Mouse (Mus musculus): Measurements from ENCODE around the gene Crybb3. TPM values are rescaled to one million over a fixed set of nuclear protein-coding genes. Genes with fewer than 3 reads are reported as not detected.

The Crybb3 gene
- 0.69 and 1.1 TPM in 2 replicates for polyA plus RNA-seq (2015; fragmentation: Nextera tagmentation; extraction: Ambion mirVana)

- H3K27ac ChIP-seq (ENCODE audit: low read length): no peak within 1 kb of the TSS
- WGBS: 60% methylated on average over 8 of the region's 8 CpGs
- no peaks in the 10 kb centered on the region for H3K27me3 ChIP-seq (ENCODE audit: insufficient read depth, low read length)
- no peak within 1 kb of the TSS for H3K9ac ChIP-seq (replicated peaks; ENCODE audit: low read length)
- no peaks in the 10 kb centered on the region for H3K36me3 ChIP-seq (ENCODE audit: insufficient read depth, low read length)
- no peak within 1 kb of the TSS for H3K4me2 ChIP-seq (replicated peaks; ENCODE audit: low read depth, low read length)
- H3K4me3 ChIP-seq (ENCODE audit: low read length): no peak within 1 kb of the TSS
- 0 out of 2 replicates have a peak, but pooled peaks cover 5% of the 10 kb centered on the region for H3K9me3 ChIP-seq (ENCODE audit: low read length)
- ATAC-seq (ENCODE audit: low FRiP score, low TSS enrichment): peak; percentile 36; the same call in 1 of the 2 replicates
- H3K4me1 ChIP-seq (ENCODE audit: insufficient read depth, low read length): peaks cover 10% of the 10 kb centered on the region
These were observed at the start of gene Crybb3 for GRCm38 (mm10) chr5:113081439-113081838. Gene Crybb3, minus strand, starts transcription at chr5:113081584.

DNA sequence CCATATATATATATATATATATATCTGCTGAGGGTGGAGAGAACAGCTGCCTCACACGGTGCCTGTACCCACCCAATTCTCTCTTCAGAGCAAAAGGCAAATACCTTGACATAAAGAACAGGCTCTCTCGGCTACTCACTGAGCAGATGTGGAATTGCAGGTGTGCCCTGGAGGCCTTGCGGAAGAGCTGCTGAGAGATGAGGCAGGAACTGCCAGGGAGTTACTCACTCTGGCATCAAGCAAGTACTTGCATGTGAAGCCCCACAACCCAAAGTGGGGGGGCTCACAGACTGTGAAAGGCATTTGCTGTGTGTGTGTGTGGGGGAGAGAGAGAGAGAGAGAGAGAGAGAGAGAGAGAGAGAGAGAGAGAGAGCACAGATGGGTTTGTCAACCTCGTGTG is 47.0 kb upstream of the Crybb3 start:
- WGBS: 55% methylated on average over 4 of the region's 4 CpGs
- peaks cover 27% of the 10 kb centered on the region for H3K4me1 ChIP-seq (ENCODE audit: insufficient read depth, low read length)
- no peak overlapping the region for H3K4me3 ChIP-seq (ENCODE audit: low read length)
- no peak for ATAC-seq (ENCODE audit: low FRiP score, low TSS enrichment)
- H3K4me2 ChIP-seq (replicated peaks; ENCODE audit: low read depth, low read length): no peak overlapping the region
- H3K27me3 ChIP-seq (ENCODE audit: insufficient read depth, low read length): no peaks in the 10 kb centered on the region
- H3K9ac ChIP-seq (replicated peaks; ENCODE audit: low read length): no peak overlapping the region
- H3K36me3 ChIP-seq (ENCODE audit: insufficient read depth, low read length): no peaks in the 10 kb centered on the region
- no peaks in the 10 kb centered on the region for H3K9me3 ChIP-seq (ENCODE audit: low read length)
- H3K27ac ChIP-seq (ENCODE audit: low read length): no peak overlapping the region

DNA sequence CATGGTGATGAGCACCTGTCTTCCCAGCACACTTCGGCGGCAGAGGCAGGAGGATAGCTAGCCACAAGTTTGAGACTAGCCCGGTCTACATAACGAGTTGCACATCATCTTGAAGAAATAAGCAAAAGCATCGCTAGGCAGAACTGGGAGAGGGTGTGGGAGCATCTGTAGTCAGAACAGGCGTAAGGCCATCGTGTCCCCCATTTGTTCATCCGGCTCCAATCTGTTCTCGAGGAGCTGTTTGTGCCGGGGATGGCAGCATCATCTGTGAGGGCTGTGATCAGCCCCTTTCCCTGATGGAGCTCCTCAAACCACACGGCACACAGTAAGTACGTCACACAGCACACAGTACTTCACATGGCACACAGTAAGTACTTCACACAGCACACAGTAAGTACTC is 45.1 kb upstream of the Crybb3 start:
- ATAC-seq (ENCODE audit: low FRiP score, low TSS enrichment): no peak
- 88% methylated on average over 12 of the region's 12 CpGs for WGBS
- no peaks in the 10 kb centered on the region for H3K36me3 ChIP-seq (ENCODE audit: insufficient read depth, low read length)
- peaks cover 35% of the 10 kb centered on the region for H3K4me1 ChIP-seq (ENCODE audit: insufficient read depth, low read length)
- H3K9ac ChIP-seq (replicated peaks; ENCODE audit: low read length): no peak overlapping the region
- no peaks in the 10 kb centered on the region for H3K9me3 ChIP-seq (ENCODE audit: low read length)
- H3K4me2 ChIP-seq (replicated peaks; ENCODE audit: low read depth, low read length): no peak overlapping the region
- no peak overlapping the region for H3K27ac ChIP-seq (ENCODE audit: low read length)
- no peaks in the 10 kb centered on the region for H3K27me3 ChIP-seq (ENCODE audit: insufficient read depth, low read length)
- H3K4me3 ChIP-seq (ENCODE audit: low read length): no peak overlapping the region

DNA sequence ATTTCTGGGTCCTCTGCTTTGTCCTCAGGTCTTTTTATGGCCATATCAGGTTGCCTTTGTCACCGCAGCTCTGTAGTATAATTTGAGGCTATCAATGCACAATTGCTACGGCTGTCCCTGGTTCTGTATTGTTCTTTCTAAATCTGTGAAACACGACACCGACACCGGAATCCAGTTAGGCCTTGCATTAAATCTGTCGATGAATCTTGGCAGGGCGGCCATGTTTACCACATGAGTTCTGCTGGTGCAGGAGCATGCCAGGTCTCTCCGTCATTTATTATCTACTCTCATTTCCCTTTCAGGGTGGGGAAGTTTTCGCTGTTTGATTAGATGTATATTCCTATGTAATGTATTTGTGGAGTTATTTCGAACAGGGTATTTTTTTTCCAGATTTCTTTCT is 42.3 kb upstream of the Crybb3 start:
- Histone ChIP-seq H3K27ac (ENCODE audit: low read length) (no peak overlapping the region), H3K4me2 (replicated peaks; ENCODE audit: low read depth, low read length) (no peak overlapping the region), H3K9me3 (ENCODE audit: low read length) (no peaks in the 10 kb centered on the region), H3K36me3 (ENCODE audit: insufficient read depth, low read length) (no peaks in the 10 kb centered on the region), H3K4me1 (ENCODE audit: insufficient read depth, low read length) (peaks cover 57% of the 10 kb centered on the region), H3K9ac (replicated peaks; ENCODE audit: low read length) (no peak overlapping the region), H3K27me3 (ENCODE audit: insufficient read depth, low read length) (no peaks in the 10 kb centered on the region), H3K4me3 (ENCODE audit: low read length) (no peak overlapping the region)
- 47% methylated on average over 10 of the region's 10 CpGs for WGBS
- no peak for ATAC-seq (ENCODE audit: low FRiP score, low TSS enrichment)

- no peaks in the 10 kb centered on the region for H3K36me3 ChIP-seq (ENCODE audit: insufficient read depth, low read length)
- no peak overlapping the region for H3K4me3 ChIP-seq (ENCODE audit: low read length)
- H3K9ac ChIP-seq (replicated peaks; ENCODE audit: low read length): no peak overlapping the region
- H3K27me3 ChIP-seq (ENCODE audit: insufficient read depth, low read length): no peaks in the 10 kb centered on the region
- no peaks in the 10 kb centered on the region for H3K9me3 ChIP-seq (ENCODE audit: low read length)
- peaks cover 53% of the 10 kb centered on the region for H3K4me1 ChIP-seq (ENCODE audit: insufficient read depth, low read length)
- no peak for ATAC-seq (ENCODE audit: low FRiP score, low TSS enrichment)
- no peak overlapping the region for H3K4me2 ChIP-seq (replicated peaks; ENCODE audit: low read depth, low read length)
- H3K27ac ChIP-seq (ENCODE audit: low read length): no peak overlapping the region; the same call in 1 of the 2 replicates
- WGBS: 37% methylated on average over 12 of the region's 12 CpGs
These were observed 41.1 kb upstream of the Crybb3 start for GRCm38 (mm10) chr5:113122326-113123054.

DNA sequence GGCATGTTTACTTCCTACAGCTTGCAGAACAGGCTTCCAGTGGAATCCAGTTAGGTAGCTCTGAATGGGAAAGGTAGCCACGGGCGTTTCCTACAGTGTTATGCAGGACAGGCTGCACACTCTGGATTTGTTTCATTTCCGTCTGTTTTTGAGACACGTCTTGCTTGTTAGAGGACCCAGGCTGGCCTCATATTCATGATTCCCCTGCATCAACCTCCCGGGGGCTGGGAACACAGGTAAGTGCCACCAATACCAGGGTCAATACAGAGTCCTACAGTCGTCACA is 40.1 kb upstream of the Crybb3 start:
- Histone ChIP-seq H3K9me3 (ENCODE audit: low read length) (no peaks in the 10 kb centered on the region), H3K4me3 (ENCODE audit: low read length) (no peak overlapping the region), H3K27ac (ENCODE audit: low read length) (peak overlapping the region; percentile 63; the same call in 1 of the 2 replicates), H3K4me2 (replicated peaks; ENCODE audit: low read depth, low read length) (no peak overlapping the region), H3K27me3 (ENCODE audit: insufficient read depth, low read length) (no peaks in the 10 kb centered on the region), H3K4me1 (ENCODE audit: insufficient read depth, low read length) (peaks cover 53% of the 10 kb centered on the region), H3K36me3 (ENCODE audit: insufficient read depth, low read length) (no peaks in the 10 kb centered on the region), H3K9ac (replicated peaks; ENCODE audit: low read length) (peak overlapping the region; percentile 39)
- ATAC-seq (ENCODE audit: low FRiP score, low TSS enrichment): no peak
- 47% methylated on average over 6 of the region's 6 CpGs for WGBS

DNA sequence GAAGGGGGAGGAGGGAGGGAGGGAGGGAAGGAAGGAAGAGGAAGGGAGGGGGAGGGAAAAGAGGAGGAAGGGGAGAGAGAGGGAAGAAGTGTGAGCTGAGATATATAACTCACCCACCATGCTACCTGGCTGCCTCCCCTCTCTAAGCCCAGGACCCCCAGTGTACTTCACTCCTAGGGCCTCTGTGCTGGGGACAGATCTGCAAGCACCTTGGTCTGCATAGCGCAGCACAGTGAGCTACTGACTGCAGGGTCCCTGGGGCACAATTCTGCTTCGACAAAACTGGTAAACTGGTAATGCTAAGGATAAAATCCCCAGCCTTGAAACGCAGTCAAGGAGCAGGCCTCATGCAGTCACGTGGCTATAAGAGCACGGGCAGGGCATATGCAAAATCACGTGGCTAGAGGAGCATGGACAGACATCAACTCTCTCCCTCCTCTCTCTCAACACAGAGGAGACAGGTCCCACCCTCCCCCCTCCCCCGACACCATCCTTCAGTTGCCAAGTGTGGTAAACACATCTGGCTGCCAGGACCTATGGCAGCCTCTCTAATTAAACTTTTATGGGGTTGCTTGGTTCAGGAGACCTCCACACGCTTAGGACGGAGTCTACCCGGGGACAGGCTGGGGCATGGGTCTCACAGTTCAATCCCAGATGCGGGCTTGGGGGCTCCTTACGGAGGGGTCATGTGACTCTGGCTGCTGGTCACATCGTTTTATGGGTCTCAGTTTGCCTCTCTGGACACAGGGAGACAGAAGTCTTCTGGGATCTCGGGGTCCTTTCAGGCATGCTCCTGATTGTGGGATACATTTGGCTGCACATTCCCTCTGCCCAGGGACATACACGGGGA is 39.6 kb upstream of the Crybb3 start:
- WGBS: 15% methylated on average over 15 of the region's 15 CpGs

GRCm38 (mm10) chr5:113119861-113120465 is 38.6 kb upstream of the Crybb3 start:
- 0 out of 2 replicates have a peak overlapping the region, but pooled peaks have one; percentile 22 for H3K9ac ChIP-seq (replicated peaks; ENCODE audit: low read length)
- H3K27me3 ChIP-seq (ENCODE audit: insufficient read depth, low read length): no peaks in the 10 kb centered on the region
- no peak for ATAC-seq (ENCODE audit: low FRiP score, low TSS enrichment)
- H3K4me1 ChIP-seq (ENCODE audit: insufficient read depth, low read length): peaks cover 63% of the 10 kb centered on the region
- H3K27ac ChIP-seq (ENCODE audit: low read length): peak overlapping the region; percentile 76
- H3K9me3 ChIP-seq (ENCODE audit: low read length): no peaks in the 10 kb centered on the region
- H3K36me3 ChIP-seq (ENCODE audit: insufficient read depth, low read length): no peaks in the 10 kb centered on the region
- H3K4me2 ChIP-seq (replicated peaks; ENCODE audit: low read depth, low read length): no peak overlapping the region
- H3K4me3 ChIP-seq (ENCODE audit: low read length): no peak overlapping the region
- 30% methylated on average over 13 of the region's 13 CpGs for WGBS

More for the DNA sequence above, 39.6 kb upstream of the Crybb3 start:
- ATAC-seq (ENCODE audit: low FRiP score, low TSS enrichment): no peak
- H3K4me2 ChIP-seq (replicated peaks; ENCODE audit: low read depth, low read length): no peak overlapping the region
- H3K36me3 ChIP-seq (ENCODE audit: insufficient read depth, low read length): no peaks in the 10 kb centered on the region
- H3K4me1 ChIP-seq (ENCODE audit: insufficient read depth, low read length): peaks cover 55% of the 10 kb centered on the region
- peak overlapping the region; percentile 39; the same call in 1 of the 2 replicates for H3K9ac ChIP-seq (replicated peaks; ENCODE audit: low read length)
- H3K9me3 ChIP-seq (ENCODE audit: low read length): no peaks in the 10 kb centered on the region
- H3K4me3 ChIP-seq (ENCODE audit: low read length): no peak overlapping the region
- peak overlapping the region; percentile 63; the same call in 1 of the 2 replicates for H3K27ac ChIP-seq (ENCODE audit: low read length)
- H3K27me3 ChIP-seq (ENCODE audit: insufficient read depth, low read length): no peaks in the 10 kb centered on the region

- Histone ChIP-seq H3K4me2 (replicated peaks; ENCODE audit: low read depth, low read length) (no peak overlapping the region), H3K4me3 (ENCODE audit: low read length) (no peak overlapping the region), H3K9me3 (ENCODE audit: low read length) (no peaks in the 10 kb centered on the region), H3K9ac (replicated peaks; ENCODE audit: low read length) (peak overlapping the region; percentile 22; the same call in 1 of the 2 replicates), H3K27me3 (ENCODE audit: insufficient read depth, low read length) (no peaks in the 10 kb centered on the region), H3K36me3 (ENCODE audit: insufficient read depth, low read length) (no peaks in the 10 kb centered on the region), H3K4me1 (ENCODE audit: insufficient read depth, low read length) (peaks cover 67% of the 10 kb centered on the region), H3K27ac (ENCODE audit: low read length) (peak overlapping the region; percentile 76)
- WGBS: 71% methylated on average over 9 of the region's 9 CpGs
- ATAC-seq (ENCODE audit: low FRiP score, low TSS enrichment): no peak
These were observed 37.9 kb upstream of the Crybb3 start for GRCm38 (mm10) chr5:113119291-113119690.

All from kidney, embryonic 16.5 days (tissue).